Mouse (Mus musculus): ENCODE measurements at regions not wholly inside any gene's neighbourhood (a gene's known extent, or its start where the extent isn't known, plus 50 kb on each side); places are given as distances from the start of the nearest gene placed in this dataset.

DNA sequence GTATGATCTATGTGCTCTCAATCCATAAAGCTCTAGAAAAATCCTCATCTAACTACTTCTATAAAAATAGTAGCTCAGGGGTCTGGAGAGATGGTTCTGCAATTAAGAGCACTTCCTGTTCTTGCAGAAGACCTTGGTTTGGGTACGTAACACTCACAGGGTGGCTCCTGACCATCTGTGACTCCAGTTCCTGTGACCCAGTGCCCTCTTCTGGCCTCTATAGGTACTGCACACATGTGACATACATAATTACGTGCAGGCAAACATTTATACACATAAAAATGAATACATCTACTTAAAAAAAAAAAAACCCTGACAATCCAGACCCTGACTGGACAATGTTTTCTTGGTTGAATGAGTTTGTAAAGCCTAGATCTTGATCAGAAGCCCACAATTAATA is 347.2 kb upstream of the Tmpo start:
- WGBS = 77% methylated on average over 2 of the region's 2 CpGs
- Histone ChIP-seq H3K9ac (ENCODE audit: low read depth, low read length) (no peak overlapping the region), H3K27me3 (ENCODE audit: control insufficient read depth, insufficient read depth, low read length) (no peaks in the 10 kb centered on the region), H3K36me3 (ENCODE audit: control insufficient read depth, insufficient read depth, low read length) (no peaks in the 10 kb centered on the region), H3K4me1 (ENCODE audit: control insufficient read depth, insufficient read depth, low read length) (no peaks in the 10 kb centered on the region), H3K79me2 (ENCODE audit: control insufficient read depth, insufficient read depth, low read length) (no peaks in the 10 kb centered on the region), H3K27ac (replicated peaks; ENCODE audit: insufficient read depth, low read depth, low read length) (no peak overlapping the region), H3K4me3 (ENCODE audit: insufficient read depth, low read depth, low read length) (no peak overlapping the region)
- DNase-seq (ENCODE audit: extremely low read depth, low read depth, low spot score) = no peak
- TF ChIP-seq POLR2A (IDR thresholded peaks at IDR 0.05; ENCODE audit: extremely low read depth, insufficient read depth, low read length) (no peak), CTCF (IDR thresholded peaks at IDR 0.05; ENCODE audit: low read depth, low read length) (no peak)

DNA sequence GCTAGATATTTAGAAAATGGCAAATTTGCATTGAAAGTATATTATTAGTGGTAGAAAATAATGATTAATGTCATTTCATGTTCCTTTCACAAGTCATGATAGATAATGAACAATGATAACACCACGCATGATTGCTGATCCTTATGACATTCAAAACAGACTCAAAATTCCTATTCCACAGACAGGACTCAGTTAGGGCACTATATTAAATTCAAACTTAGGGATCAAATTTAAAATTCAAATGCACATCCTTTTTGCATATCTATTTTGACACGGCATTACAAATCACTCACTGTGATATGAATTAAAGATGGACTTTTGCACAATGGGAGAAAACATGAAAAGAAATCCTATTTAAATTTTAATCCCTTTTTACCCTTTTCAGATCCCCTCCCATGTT is 340.1 kb upstream of the Tmpo start:
- Histone ChIP-seq H3K79me2 (ENCODE audit: control insufficient read depth, insufficient read depth, low read length) (no peaks in the 10 kb centered on the region), H3K36me3 (ENCODE audit: control insufficient read depth, insufficient read depth, low read length) (no peaks in the 10 kb centered on the region), H3K9ac (ENCODE audit: low read depth, low read length) (no peak overlapping the region), H3K4me1 (ENCODE audit: control insufficient read depth, insufficient read depth, low read length) (no peaks in the 10 kb centered on the region), H3K27ac (replicated peaks; ENCODE audit: insufficient read depth, low read depth, low read length) (no peak overlapping the region), H3K27me3 (ENCODE audit: control insufficient read depth, insufficient read depth, low read length) (no peaks in the 10 kb centered on the region), H3K4me3 (ENCODE audit: insufficient read depth, low read depth, low read length) (no peak overlapping the region)
- TF ChIP-seq POLR2A (IDR thresholded peaks at IDR 0.05; ENCODE audit: extremely low read depth, insufficient read depth, low read length) (no peak), CTCF (IDR thresholded peaks at IDR 0.05; ENCODE audit: low read depth, low read length) (no peak)
- 92% methylated on average over 2 of the region's 2 CpGs for WGBS
- no peak for DNase-seq (ENCODE audit: extremely low read depth, low read depth, low spot score)

DNA sequence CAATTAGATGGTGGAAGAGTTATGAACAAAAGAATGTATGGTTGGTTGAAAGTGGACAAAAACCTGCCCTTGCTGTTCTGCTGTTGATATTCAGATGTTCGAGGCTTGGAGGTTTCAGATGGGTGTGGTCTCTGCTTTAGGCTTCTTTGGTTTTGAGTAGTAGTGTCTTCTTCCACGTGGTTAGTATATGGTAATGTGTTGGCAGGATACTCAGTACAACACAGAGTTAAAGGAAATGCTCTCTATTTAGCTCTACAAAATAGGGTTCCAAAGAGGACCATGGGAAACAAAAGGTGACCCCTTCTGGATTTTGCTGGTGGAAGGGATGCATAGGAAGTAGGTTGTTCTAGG is 333.9 kb upstream of the Tmpo start:
- Histone ChIP-seq H3K4me1 (ENCODE audit: control insufficient read depth, insufficient read depth, low read length) (no peaks in the 10 kb centered on the region), H3K36me3 (ENCODE audit: control insufficient read depth, insufficient read depth, low read length) (no peaks in the 10 kb centered on the region), H3K79me2 (ENCODE audit: control insufficient read depth, insufficient read depth, low read length) (no peaks in the 10 kb centered on the region), H3K4me3 (ENCODE audit: insufficient read depth, low read depth, low read length) (no peak overlapping the region), H3K27me3 (ENCODE audit: control insufficient read depth, insufficient read depth, low read length) (no peaks in the 10 kb centered on the region), H3K27ac (replicated peaks; ENCODE audit: insufficient read depth, low read depth, low read length) (no peak overlapping the region), H3K9ac (ENCODE audit: low read depth, low read length) (no peak overlapping the region)
- TF ChIP-seq POLR2A (IDR thresholded peaks at IDR 0.05; ENCODE audit: extremely low read depth, insufficient read depth, low read length) (no peak), CTCF (IDR thresholded peaks at IDR 0.05; ENCODE audit: low read depth, low read length) (no peak)
- no peak for DNase-seq (ENCODE audit: extremely low read depth, low read depth, low spot score)
- 64% methylated on average over 2 of the region's 2 CpGs for WGBS

DNA sequence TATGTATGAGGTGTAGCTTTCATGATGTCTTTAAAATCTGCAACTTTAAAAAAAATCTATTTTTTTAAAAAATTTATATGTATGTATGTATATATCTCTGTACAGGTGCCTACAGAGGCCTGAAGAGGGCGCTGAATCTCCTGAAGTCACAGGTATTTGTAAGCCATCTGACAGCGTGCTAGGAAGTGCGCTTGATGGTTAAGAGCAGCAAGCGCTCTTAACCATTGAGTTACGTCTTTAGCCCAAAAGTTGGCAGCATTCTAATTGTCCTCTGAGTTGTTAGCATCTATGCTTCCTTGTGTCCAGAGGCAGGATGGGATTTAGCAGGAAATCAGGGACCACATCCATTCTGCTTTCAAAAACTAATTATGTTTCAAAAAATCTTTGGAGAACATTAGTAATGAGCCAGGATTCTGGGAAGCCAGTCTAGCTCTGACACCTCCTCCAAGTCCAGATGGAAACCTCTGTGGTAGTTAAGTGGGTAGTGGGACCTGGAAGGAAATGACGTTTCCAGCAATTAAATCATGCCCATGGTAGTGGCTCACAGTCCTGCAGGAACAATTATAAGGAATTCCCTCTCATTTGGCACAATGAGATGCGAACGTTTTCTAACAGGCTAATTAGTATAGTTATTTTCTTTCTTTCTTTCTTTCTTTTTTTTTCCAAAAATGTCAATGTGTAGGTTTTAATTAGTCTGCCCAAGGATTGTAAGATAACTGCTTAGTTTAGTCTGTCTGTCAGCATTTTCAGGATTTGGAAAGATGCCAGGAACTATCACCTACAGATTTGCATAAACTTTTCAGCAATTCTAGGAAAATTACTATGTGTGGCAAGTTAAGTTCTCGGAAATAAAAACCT is 333.3 kb upstream of the Tmpo start:
- TF ChIP-seq POLR2A (IDR thresholded peaks at IDR 0.05; ENCODE audit: extremely low read depth, insufficient read depth, low read length) (no peak), CTCF (IDR thresholded peaks at IDR 0.05; ENCODE audit: low read depth, low read length) (no peak)
- 86% methylated on average over 9 of the region's 9 CpGs for WGBS
- no peaks in the 10 kb centered on the region for H3K4me1 ChIP-seq (ENCODE audit: control insufficient read depth, insufficient read depth, low read length)
- H3K27ac ChIP-seq (replicated peaks; ENCODE audit: insufficient read depth, low read depth, low read length) = no peak overlapping the region
- no peak overlapping the region for H3K9ac ChIP-seq (ENCODE audit: low read depth, low read length)
- no peaks in the 10 kb centered on the region for H3K79me2 ChIP-seq (ENCODE audit: control insufficient read depth, insufficient read depth, low read length)
- no peaks in the 10 kb centered on the region for H3K36me3 ChIP-seq (ENCODE audit: control insufficient read depth, insufficient read depth, low read length)
- H3K4me3 ChIP-seq (ENCODE audit: insufficient read depth, low read depth, low read length) = no peak overlapping the region
- DNase-seq (ENCODE audit: extremely low read depth, low read depth, low spot score) = no peak
- no peaks in the 10 kb centered on the region for H3K27me3 ChIP-seq (ENCODE audit: control insufficient read depth, insufficient read depth, low read length)

DNA sequence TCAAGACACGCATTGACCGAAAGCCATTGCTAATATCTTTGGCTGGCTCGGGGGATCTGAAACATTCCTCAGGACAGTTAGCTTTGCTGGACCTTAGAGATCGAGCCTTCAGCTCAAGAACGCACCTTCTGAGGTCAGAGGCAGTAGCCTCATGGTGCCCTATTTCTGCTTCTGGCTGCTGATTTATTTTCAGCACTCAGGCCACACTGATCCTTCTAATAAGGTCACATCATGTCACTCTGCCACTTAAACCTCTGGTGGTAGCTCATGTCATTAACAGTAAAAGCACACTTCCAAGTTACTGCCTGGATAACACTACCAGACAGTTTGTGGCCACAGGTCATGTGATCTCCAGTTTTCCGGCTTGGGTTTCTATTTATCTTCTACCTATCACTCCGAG is 325.9 kb upstream of the Tmpo start:
- Histone ChIP-seq H3K79me2 (ENCODE audit: control insufficient read depth, insufficient read depth, low read length) (no peaks in the 10 kb centered on the region), H3K36me3 (ENCODE audit: control insufficient read depth, insufficient read depth, low read length) (no peaks in the 10 kb centered on the region), H3K4me1 (ENCODE audit: control insufficient read depth, insufficient read depth, low read length) (no peaks in the 10 kb centered on the region), H3K9ac (ENCODE audit: low read depth, low read length) (no peak overlapping the region), H3K27me3 (ENCODE audit: control insufficient read depth, insufficient read depth, low read length) (no peaks in the 10 kb centered on the region), H3K4me3 (ENCODE audit: insufficient read depth, low read depth, low read length) (no peak overlapping the region), H3K27ac (replicated peaks; ENCODE audit: insufficient read depth, low read depth, low read length) (no peak overlapping the region)
- TF ChIP-seq POLR2A (IDR thresholded peaks at IDR 0.05; ENCODE audit: extremely low read depth, insufficient read depth, low read length) (no peak), CTCF (IDR thresholded peaks at IDR 0.05; ENCODE audit: low read depth, low read length) (no peak)
- no peak for DNase-seq (ENCODE audit: extremely low read depth, low read depth, low spot score)
- 84% methylated on average over 7 of the region's 7 CpGs for WGBS

DNA sequence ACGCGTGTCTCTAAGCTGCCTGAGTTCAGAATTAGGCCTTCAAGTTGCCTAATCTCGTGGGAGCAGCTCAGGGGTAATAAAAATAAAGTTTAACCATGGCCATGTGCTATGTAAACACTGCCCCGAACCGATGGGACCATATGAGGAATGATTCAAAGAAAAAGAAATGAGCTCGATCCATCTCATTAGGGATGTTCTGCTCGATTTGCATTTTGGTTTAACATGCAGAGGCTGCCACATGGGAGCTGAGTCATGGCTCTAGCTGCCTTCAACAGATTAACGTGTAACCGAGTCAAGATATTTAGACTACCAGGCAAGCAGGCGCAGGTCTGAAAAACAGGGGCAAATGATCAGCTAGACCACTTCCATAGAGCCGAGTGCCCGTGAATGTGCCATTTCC is 323.8 kb upstream of the Tmpo start:
- Histone ChIP-seq H3K27me3 (ENCODE audit: control insufficient read depth, insufficient read depth, low read length) (no peaks in the 10 kb centered on the region), H3K27ac (replicated peaks; ENCODE audit: insufficient read depth, low read depth, low read length) (no peak overlapping the region), H3K79me2 (ENCODE audit: control insufficient read depth, insufficient read depth, low read length) (no peaks in the 10 kb centered on the region), H3K4me1 (ENCODE audit: control insufficient read depth, insufficient read depth, low read length) (no peaks in the 10 kb centered on the region), H3K4me3 (ENCODE audit: insufficient read depth, low read depth, low read length) (no peak overlapping the region), H3K36me3 (ENCODE audit: control insufficient read depth, insufficient read depth, low read length) (no peaks in the 10 kb centered on the region), H3K9ac (ENCODE audit: low read depth, low read length) (no peak overlapping the region)
- no peak for DNase-seq (ENCODE audit: extremely low read depth, low read depth, low spot score)
- no peak for TF ChIP-seq CTCF (IDR thresholded peaks at IDR 0.05; ENCODE audit: low read depth, low read length)
- TF ChIP-seq POLR2A (IDR thresholded peaks at IDR 0.05; ENCODE audit: extremely low read depth, insufficient read depth, low read length) = no peak
- 77% methylated on average over 12 of the region's 12 CpGs for WGBS

Measured in liver, adult 2 months (tissue).